Mouse (Mus musculus) embryonic facial prominence, embryonic 12.5 days (tissue): ENCODE measurements at regions not wholly inside any gene's neighbourhood (a gene's known extent, or its start where the extent isn't known, plus 50 kb on each side); places are given as distances from the start of the nearest gene placed in this dataset.
A peak's percentile ranks its signal among the peaks of the same experiment; 100 is the strongest.

Experiments used
- ATAC-seq: fragments of 200-750 bp; cut with Nextera tagmentation; 2 replicates; pipeline ENCODE4 v1.8.0; 2017; ENCODE audit not compliant: insufficient number of reproducible peaks, insufficient read depth, low FRiP score, low TSS enrichment
- H3K27ac ChIP-seq: fragments of 300-500 bp; sonication (generic); 2 replicates; pipeline ENCODE4 v1.5.1; 2016; ENCODE audit warnings: mild to moderate bottlenecking
- H3K27me3 ChIP-seq: fragments of 300-500 bp; sonication (generic); 2 replicates; pipeline ENCODE4 v1.6.1; 2016; ENCODE audit warnings: mild to moderate bottlenecking, moderate library complexity
- H3K36me3 ChIP-seq: fragments of 300-500 bp; sonication (generic); 2 replicates; pipeline ENCODE4 v1.6.1; 2016; ENCODE audit warnings: mild to moderate bottlenecking
- H3K4me1 ChIP-seq: fragments of 300-500 bp; sonication (generic); 2 replicates; pipeline ENCODE4 v1.6.1; 2016
- H3K4me2 ChIP-seq: fragments of 300-500 bp; sonication (generic); replicated peaks from 2 replicates; pipeline ENCODE4 v1.6.1; 2016; ENCODE audit warnings: mild to moderate bottlenecking, moderate library complexity
- H3K4me3 ChIP-seq: fragments of 300-500 bp; sonication (generic); 2 replicates; pipeline ENCODE4 v1.5.1; 2016; ENCODE audit warnings: mild to moderate bottlenecking
- H3K9ac ChIP-seq: fragments of 300-500 bp; sonication (generic); 2 replicates; pipeline ENCODE4 v1.6.1; 2016; ENCODE audit warnings: mild to moderate bottlenecking, moderate library complexity
- H3K9me3 ChIP-seq: fragments of 300-500 bp; sonication (generic); 2 replicates; pipeline ENCODE4 v1.6.1; 2016; ENCODE audit warnings: mild to moderate bottlenecking, moderate library complexity
- WGBS: fragments of 180-500 bp; shearing (Covaris S2); methylation state at CpG from one replicate; pipeline ENCODE4 v1.1.7; 2016; 5-methylcytosine and 5-hydroxymethylcytosine counted together

- H3K4me3 ChIP-seq, result no peak overlapping the region
- ATAC-seq, result no peak
Observed at GRCm38 (mm10) chr1:42236466-42237010, 459.0 kb upstream of the Pou3f3 start.

GRCm38 (mm10) chr1:42238408-42238807 is 457.2 kb upstream of the Pou3f3 start:
- ATAC-seq, result no peak
- H3K4me2 ChIP-seq, result no peak overlapping the region
- H3K27ac ChIP-seq, result no peak overlapping the region
- H3K36me3 ChIP-seq, result no peaks in the 10 kb centered on the region
- WGBS, result 85% methylated on average over 3 of the region's 3 CpGs
- H3K4me1 ChIP-seq, result peaks cover 5% of the 10 kb centered on the region; the same call in 1 of the 2 replicates
- H3K9ac ChIP-seq, result no peak overlapping the region
- H3K4me3 ChIP-seq, result no peak overlapping the region
- no peaks in the 10 kb centered on the region for H3K9me3 ChIP-seq
- H3K27me3 ChIP-seq, result no peaks in the 10 kb centered on the region

More at GRCm38 (mm10) chr1:42236466-42237010, 459.0 kb upstream of the Pou3f3 start:
- WGBS, result 69% methylated on average over 2 of the region's 2 CpGs
- no peak overlapping the region for H3K27ac ChIP-seq
- no peak overlapping the region for H3K4me2 ChIP-seq
- no peaks in the 10 kb centered on the region; the same call in 1 of the 2 replicates for H3K4me1 ChIP-seq
- H3K27me3 ChIP-seq, result no peaks in the 10 kb centered on the region
- no peaks in the 10 kb centered on the region for H3K36me3 ChIP-seq
- no peaks in the 10 kb centered on the region for H3K9me3 ChIP-seq
- H3K9ac ChIP-seq, result no peak overlapping the region

GRCm38 (mm10) chr1:42241172-42241571 is 454.4 kb upstream of the Pou3f3 start:
- Histone ChIP-seq H3K4me3 (no peak overlapping the region), H3K9ac (no peak overlapping the region), H3K4me1 (peaks cover 10% of the 10 kb centered on the region; the same call in 1 of the 2 replicates), H3K27me3 (no peaks in the 10 kb centered on the region), H3K9me3 (no peaks in the 10 kb centered on the region), H3K27ac (no peak overlapping the region), H3K4me2 (no peak overlapping the region), H3K36me3 (no peaks in the 10 kb centered on the region)
- 68% methylated on average over 9 of the region's 9 CpGs for WGBS
- no peak for ATAC-seq

- no peaks in the 10 kb centered on the region for H3K27me3 ChIP-seq
- no peak overlapping the region for H3K27ac ChIP-seq
- no peak overlapping the region for H3K4me2 ChIP-seq
- WGBS, result 92% methylated on average over 11 of the region's 11 CpGs
- H3K4me1 ChIP-seq, result peaks cover 10% of the 10 kb centered on the region; the same call in 1 of the 2 replicates
- no peak overlapping the region for H3K9ac ChIP-seq
- no peak overlapping the region for H3K4me3 ChIP-seq
- ATAC-seq, result no peak
- H3K9me3 ChIP-seq, result no peaks in the 10 kb centered on the region
- no peaks in the 10 kb centered on the region for H3K36me3 ChIP-seq
Observed at GRCm38 (mm10) chr1:42241601-42242220, 453.9 kb upstream of the Pou3f3 start.

GRCm38 (mm10) chr1:42242586-42243457 is 452.7 kb upstream of the Pou3f3 start:
- WGBS, result 53% methylated on average over 14 of the region's 15 CpGs
- H3K27ac ChIP-seq, result 0 out of 2 replicates have a peak overlapping the region, but pooled peaks have one; percentile 17
- no peaks in the 10 kb centered on the region for H3K36me3 ChIP-seq
- no peaks in the 10 kb centered on the region for H3K27me3 ChIP-seq
- peaks cover 10% of the 10 kb centered on the region; the same call in 1 of the 2 replicates for H3K4me1 ChIP-seq
- H3K4me2 ChIP-seq, result no peak overlapping the region
- H3K9ac ChIP-seq, result no peak overlapping the region
- no peak overlapping the region for H3K4me3 ChIP-seq
- ATAC-seq, result no peak
- H3K9me3 ChIP-seq, result no peaks in the 10 kb centered on the region

- 0 out of 2 replicates have a peak overlapping the region, but pooled peaks have one; percentile 54 for H3K27ac ChIP-seq
- ATAC-seq, result no peak
- H3K9ac ChIP-seq, result no peak overlapping the region
- H3K4me1 ChIP-seq, result peaks cover 10% of the 10 kb centered on the region; the same call in 1 of the 2 replicates
- WGBS, result 42% methylated on average over 5 of the region's 5 CpGs
- peak overlapping the region; percentile 39 for H3K4me2 ChIP-seq
- no peaks in the 10 kb centered on the region for H3K9me3 ChIP-seq
- H3K27me3 ChIP-seq, result no peaks in the 10 kb centered on the region
- H3K36me3 ChIP-seq, result no peaks in the 10 kb centered on the region
- no peak overlapping the region for H3K4me3 ChIP-seq
Observed at GRCm38 (mm10) chr1:42243458-42243855, 452.1 kb upstream of the Pou3f3 start.

GRCm38 (mm10) chr1:42243878-42244277 is 451.7 kb upstream of the Pou3f3 start:
- 11% methylated on average over 14 of the region's 14 CpGs for WGBS
- ATAC-seq, result peak; percentile 74

GRCm38 (mm10) chr1:42252386-42252785 is 443.2 kb upstream of the Pou3f3 start:
- 90% methylated on average over 3 of the region's 3 CpGs for WGBS
- no peak for ATAC-seq
- no peaks in the 10 kb centered on the region for H3K9me3 ChIP-seq

More at GRCm38 (mm10) chr1:42243878-42244277, 451.7 kb upstream of the Pou3f3 start:
- Histone ChIP-seq H3K9ac (no peak overlapping the region), H3K4me1 (peaks cover 10% of the 10 kb centered on the region; the same call in 1 of the 2 replicates), H3K36me3 (no peaks in the 10 kb centered on the region), H3K4me2 (peak overlapping the region; percentile 39), H3K4me3 (no peak overlapping the region), H3K27ac (0 out of 2 replicates have a peak overlapping the region, but pooled peaks have one; percentile 54), H3K27me3 (no peaks in the 10 kb centered on the region), H3K9me3 (no peaks in the 10 kb centered on the region)

GRCm38 (mm10) chr1:42253786-42254185 is 441.8 kb upstream of the Pou3f3 start:
- Histone ChIP-seq H3K4me3 (no peak overlapping the region), H3K27ac (no peak overlapping the region), H3K9me3 (no peaks in the 10 kb centered on the region), H3K9ac (no peak overlapping the region), H3K4me1 (0 out of 2 replicates have a peak, but pooled peaks cover 5% of the 10 kb centered on the region), H3K27me3 (no peaks in the 10 kb centered on the region), H3K36me3 (no peaks in the 10 kb centered on the region), H3K4me2 (no peak overlapping the region)
- WGBS, result 78% methylated on average over 3 of the region's 3 CpGs
- ATAC-seq, result no peak

More at GRCm38 (mm10) chr1:42252386-42252785, 443.2 kb upstream of the Pou3f3 start:
- H3K4me2 ChIP-seq, result no peak overlapping the region
- no peaks in the 10 kb centered on the region for H3K27me3 ChIP-seq
- H3K9ac ChIP-seq, result no peak overlapping the region
- no peaks in the 10 kb centered on the region for H3K4me1 ChIP-seq
- H3K27ac ChIP-seq, result no peak overlapping the region
- H3K36me3 ChIP-seq, result no peaks in the 10 kb centered on the region
- no peak overlapping the region for H3K4me3 ChIP-seq

- no peak overlapping the region for H3K4me2 ChIP-seq
- no peak for ATAC-seq
- H3K36me3 ChIP-seq, result no peaks in the 10 kb centered on the region
- no peaks in the 10 kb centered on the region for H3K9me3 ChIP-seq
- peaks cover 12% of the 10 kb centered on the region; the same call in 1 of the 2 replicates for H3K4me1 ChIP-seq
- no peaks in the 10 kb centered on the region for H3K27me3 ChIP-seq
- 82% methylated on average over 10 of the region's 10 CpGs for WGBS
- H3K27ac ChIP-seq, result no peak overlapping the region
- H3K9ac ChIP-seq, result no peak overlapping the region
- no peak overlapping the region for H3K4me3 ChIP-seq
Observed at GRCm38 (mm10) chr1:42256911-42257595, 438.5 kb upstream of the Pou3f3 start.
